Mouse (Mus musculus): Measurements from ENCODE around the gene Retnla. TPM values are rescaled to one million over a fixed set of nuclear protein-coding genes. Genes with fewer than 3 reads are reported as not detected.

Retnla gene
- polyA plus RNA-seq, 1 experiment, result not detected

- no peaks in the 10 kb centered on the region for H3K9me3 ChIP-seq (replicated peaks; ENCODE audit: control insufficient read depth, insufficient read depth, low read length, poor library complexity, severe bottlenecking)
- no peaks in the 10 kb centered on the region for H3K27me3 ChIP-seq (ENCODE audit: control insufficient read depth, insufficient read depth, low read length, poor library complexity, severe bottlenecking)
- TF ChIP-seq POLR2A (IDR thresholded peaks at IDR 0.05; ENCODE audit: insufficient read depth, low read length) (no peak), CTCF (IDR thresholded peaks at IDR 0.05; ENCODE audit: low read depth, low read length) (no peak), EP300 (IDR thresholded peaks at IDR 0.05; ENCODE audit: insufficient read depth, low read depth, low read length) (no peak)
- H3K4me3 ChIP-seq (ENCODE audit: low read depth, low read length), result no peak overlapping the region
- no peak overlapping the region for H3K9ac ChIP-seq (ENCODE audit: low read depth, poor library complexity, severe bottlenecking)
- H3K36me3 ChIP-seq (ENCODE audit: control insufficient read depth, insufficient read depth, low read length, poor library complexity, severe bottlenecking), result no peaks in the 10 kb centered on the region
- no peaks in the 10 kb centered on the region for H3K4me1 ChIP-seq (ENCODE audit: control insufficient read depth, insufficient read depth, low read length)
- no peak overlapping the region for H3K27ac ChIP-seq (ENCODE audit: insufficient read depth, low read length)
Measured at GRCm38 (mm10) chr16:48809374-48809773, 33.0 kb upstream of the Retnla start.

- no peak overlapping the region for H3K27ac ChIP-seq (ENCODE audit: insufficient read depth, low read length)
- H3K4me3 ChIP-seq (ENCODE audit: low read depth, low read length), result no peak overlapping the region
- H3K9me3 ChIP-seq (replicated peaks; ENCODE audit: control insufficient read depth, insufficient read depth, low read length, poor library complexity, severe bottlenecking), result no peaks in the 10 kb centered on the region
- H3K36me3 ChIP-seq (ENCODE audit: control insufficient read depth, insufficient read depth, low read length, poor library complexity, severe bottlenecking), result no peaks in the 10 kb centered on the region
- H3K9ac ChIP-seq (ENCODE audit: low read depth, poor library complexity, severe bottlenecking), result no peak overlapping the region
- no peak for TF ChIP-seq POLR2A (IDR thresholded peaks at IDR 0.05; ENCODE audit: insufficient read depth, low read length)
- no peak for TF ChIP-seq CTCF (IDR thresholded peaks at IDR 0.05; ENCODE audit: low read depth, low read length)
- no peak for TF ChIP-seq EP300 (IDR thresholded peaks at IDR 0.05; ENCODE audit: insufficient read depth, low read depth, low read length)
- H3K27me3 ChIP-seq (ENCODE audit: control insufficient read depth, insufficient read depth, low read length, poor library complexity, severe bottlenecking), result no peaks in the 10 kb centered on the region
- no peaks in the 10 kb centered on the region for H3K4me1 ChIP-seq (ENCODE audit: control insufficient read depth, insufficient read depth, low read length)
Measured at GRCm38 (mm10) chr16:48811881-48812436, 30.4 kb upstream of the Retnla start.

GRCm38 (mm10) chr16:48816695-48817094 lies 25.7 kb upstream of the Retnla start, which contains the start of gene Retnlb:
Retnlb (plus strand) TSS chr16:48816856.
- TF ChIP-seq POLR2A (IDR thresholded peaks at IDR 0.05; ENCODE audit: insufficient read depth, low read length) (no peak), CTCF (IDR thresholded peaks at IDR 0.05; ENCODE audit: low read depth, low read length) (no peak), EP300 (IDR thresholded peaks at IDR 0.05; ENCODE audit: insufficient read depth, low read depth, low read length) (no peak)
- no peaks in the 10 kb centered on the region for H3K4me1 ChIP-seq (ENCODE audit: control insufficient read depth, insufficient read depth, low read length)
- no peak within 1 kb of the TSS for H3K9ac ChIP-seq (ENCODE audit: low read depth, poor library complexity, severe bottlenecking)
- no peak within 1 kb of the TSS for H3K27ac ChIP-seq (ENCODE audit: insufficient read depth, low read length)
- H3K9me3 ChIP-seq (replicated peaks; ENCODE audit: control insufficient read depth, insufficient read depth, low read length, poor library complexity, severe bottlenecking), result no peaks in the 10 kb centered on the region
- no peak within 1 kb of the TSS for H3K4me3 ChIP-seq (ENCODE audit: low read depth, low read length)
- H3K36me3 ChIP-seq (ENCODE audit: control insufficient read depth, insufficient read depth, low read length, poor library complexity, severe bottlenecking), result no peaks in the 10 kb centered on the region
- H3K27me3 ChIP-seq (ENCODE audit: control insufficient read depth, insufficient read depth, low read length, poor library complexity, severe bottlenecking), result no peaks in the 10 kb centered on the region

GRCm38 (mm10) chr16:48818524-48818923 lies 23.8 kb upstream of the Retnla start:
- TF ChIP-seq EP300 (IDR thresholded peaks at IDR 0.05; ENCODE audit: insufficient read depth, low read depth, low read length) (no peak), CTCF (IDR thresholded peaks at IDR 0.05; ENCODE audit: low read depth, low read length) (no peak), POLR2A (IDR thresholded peaks at IDR 0.05; ENCODE audit: insufficient read depth, low read length) (no peak)
- no peaks in the 10 kb centered on the region for H3K9me3 ChIP-seq (replicated peaks; ENCODE audit: control insufficient read depth, insufficient read depth, low read length, poor library complexity, severe bottlenecking)
- H3K36me3 ChIP-seq (ENCODE audit: control insufficient read depth, insufficient read depth, low read length, poor library complexity, severe bottlenecking), result no peaks in the 10 kb centered on the region
- no peak overlapping the region for H3K27ac ChIP-seq (ENCODE audit: insufficient read depth, low read length)
- no peak overlapping the region for H3K9ac ChIP-seq (ENCODE audit: low read depth, poor library complexity, severe bottlenecking)
- no peaks in the 10 kb centered on the region for H3K27me3 ChIP-seq (ENCODE audit: control insufficient read depth, insufficient read depth, low read length, poor library complexity, severe bottlenecking)
- H3K4me1 ChIP-seq (ENCODE audit: control insufficient read depth, insufficient read depth, low read length), result no peaks in the 10 kb centered on the region
- H3K4me3 ChIP-seq (ENCODE audit: low read depth, low read length), result no peak overlapping the region

GRCm38 (mm10) chr16:48826474-48826873 lies 15.9 kb upstream of the Retnla start:
- no peak for TF ChIP-seq POLR2A (IDR thresholded peaks at IDR 0.05; ENCODE audit: insufficient read depth, low read length)
- TF ChIP-seq CTCF (IDR thresholded peaks at IDR 0.05; ENCODE audit: low read depth, low read length), result no peak
- no peak for TF ChIP-seq EP300 (IDR thresholded peaks at IDR 0.05; ENCODE audit: insufficient read depth, low read depth, low read length)
- H3K36me3 ChIP-seq (ENCODE audit: control insufficient read depth, insufficient read depth, low read length, poor library complexity, severe bottlenecking), result no peaks in the 10 kb centered on the region
- H3K27me3 ChIP-seq (ENCODE audit: control insufficient read depth, insufficient read depth, low read length, poor library complexity, severe bottlenecking), result no peaks in the 10 kb centered on the region
- no peak overlapping the region for H3K4me3 ChIP-seq (ENCODE audit: low read depth, low read length)
- no peak overlapping the region for H3K27ac ChIP-seq (ENCODE audit: insufficient read depth, low read length)
- H3K4me1 ChIP-seq (ENCODE audit: control insufficient read depth, insufficient read depth, low read length), result no peaks in the 10 kb centered on the region
- H3K9ac ChIP-seq (ENCODE audit: low read depth, poor library complexity, severe bottlenecking), result no peak overlapping the region
- no peaks in the 10 kb centered on the region for H3K9me3 ChIP-seq (replicated peaks; ENCODE audit: control insufficient read depth, insufficient read depth, low read length, poor library complexity, severe bottlenecking)

DNA sequence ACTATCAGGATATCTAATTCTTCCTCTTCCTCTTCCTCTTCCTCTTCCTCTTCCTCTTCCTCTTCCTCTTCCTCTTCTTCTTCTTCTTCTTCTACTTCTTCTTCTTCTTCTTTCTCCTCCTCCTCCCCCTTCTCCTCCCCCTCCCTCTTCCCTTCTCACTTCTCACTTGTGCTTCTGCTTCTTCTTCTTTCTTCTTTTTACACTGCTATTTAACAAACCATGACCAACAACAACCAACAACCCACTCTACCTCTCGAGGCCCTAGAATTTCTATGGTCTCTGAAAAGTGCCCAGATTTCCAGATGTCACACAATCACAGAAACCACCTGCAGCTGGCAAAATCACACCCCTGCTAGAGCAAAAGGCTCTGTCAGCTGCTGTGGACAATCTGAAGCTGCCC lies 14.7 kb upstream of the Retnla start:
- TF ChIP-seq POLR2A (IDR thresholded peaks at IDR 0.05; ENCODE audit: insufficient read depth, low read length), result no peak
- H3K27me3 ChIP-seq (ENCODE audit: control insufficient read depth, insufficient read depth, low read length, poor library complexity, severe bottlenecking), result no peaks in the 10 kb centered on the region

More for the DNA sequence above, 14.7 kb upstream of the Retnla start:
- no peak overlapping the region for H3K4me3 ChIP-seq (ENCODE audit: low read depth, low read length)
- H3K36me3 ChIP-seq (ENCODE audit: control insufficient read depth, insufficient read depth, low read length, poor library complexity, severe bottlenecking), result no peaks in the 10 kb centered on the region
- H3K27ac ChIP-seq (ENCODE audit: insufficient read depth, low read length), result no peak overlapping the region
- H3K4me1 ChIP-seq (ENCODE audit: control insufficient read depth, insufficient read depth, low read length), result no peaks in the 10 kb centered on the region
- H3K9ac ChIP-seq (ENCODE audit: low read depth, poor library complexity, severe bottlenecking), result no peak overlapping the region
- H3K9me3 ChIP-seq (replicated peaks; ENCODE audit: control insufficient read depth, insufficient read depth, low read length, poor library complexity, severe bottlenecking), result no peaks in the 10 kb centered on the region

Data from ES-Bruce4 (cell line).